Mouse (Mus musculus) left cerebral cortex, adult 11 months (tissue): ENCODE results near the gene Ppp1r12b.

ENCODE experiments used
- DNase-seq: peaks from one replicate; pipeline ENCODE4 v3.0.0; 2022; ENCODE audit warnings: low spot score

Gene Ppp1r12b

GRCm38 (mm10) chr1:134955637-134956176 is at the start of gene Ppp1r12b:
TSS of gene Ppp1r12b (minus strand) at chr1:134955942.
- DNase-seq: peak; percentile 97

- no peak for DNase-seq
Observed at GRCm38 (mm10) chr1:135003346-135003745, 47.6 kb upstream of the Ppp1r12b start.

- no peak for DNase-seq
Observed at GRCm38 (mm10) chr1:135000527-135000926, 44.8 kb upstream of the Ppp1r12b start.

GRCm38 (mm10) chr1:134998231-134998630 is 42.5 kb upstream of the Ppp1r12b start:
- no peak for DNase-seq

- DNase-seq: no peak
Observed at GRCm38 (mm10) chr1:134997568-134997967, 41.8 kb upstream of the Ppp1r12b start.

- DNase-seq: no peak
Observed at GRCm38 (mm10) chr1:134996471-134996870, 40.7 kb upstream of the Ppp1r12b start.

GRCm38 (mm10) chr1:134995954-134996353 is 40.2 kb upstream of the Ppp1r12b start:
- no peak for DNase-seq

- DNase-seq: no peak
Observed at GRCm38 (mm10) chr1:134995437-134995836, 39.7 kb upstream of the Ppp1r12b start.

- no peak for DNase-seq
Observed at GRCm38 (mm10) chr1:134994739-134995138, 39.0 kb upstream of the Ppp1r12b start.

- DNase-seq: no peak
Observed at GRCm38 (mm10) chr1:134992046-134992645, 36.4 kb upstream of the Ppp1r12b start.

GRCm38 (mm10) chr1:134989372-134989771 is 33.6 kb upstream of the Ppp1r12b start:
- peak; percentile 54 for DNase-seq

GRCm38 (mm10) chr1:134987962-134988341 is 32.2 kb upstream of the Ppp1r12b start:
- no peak for DNase-seq

GRCm38 (mm10) chr1:134987173-134987961 is 31.6 kb upstream of the Ppp1r12b start:
- DNase-seq: peak; percentile 35

- DNase-seq: no peak
Observed at GRCm38 (mm10) chr1:134972920-134973319, 17.2 kb upstream of the Ppp1r12b start.

GRCm38 (mm10) chr1:134965430-134965829 is 9.7 kb upstream of the Ppp1r12b start:
- no peak for DNase-seq

- no peak for DNase-seq
Observed at GRCm38 (mm10) chr1:134962821-134963220, 7.1 kb upstream of the Ppp1r12b start.

GRCm38 (mm10) chr1:134962053-134962803 is 6.5 kb upstream of the Ppp1r12b start, which contains the start of gene Ube2t:
TSS of gene Ube2t (plus strand) at chr1:134962565.
- DNase-seq: peak; percentile 79

- DNase-seq: no peak
Observed at GRCm38 (mm10) chr1:134960634-134961033, 4.9 kb upstream of the Ppp1r12b start.

- no peak for DNase-seq
Observed at GRCm38 (mm10) chr1:134955050-134955636, 599 bp downstream of the Ppp1r12b start.

GRCm38 (mm10) chr1:134949946-134950345 is 5.8 kb downstream of the Ppp1r12b start:
- DNase-seq: no peak

- DNase-seq: no peak
Observed at GRCm38 (mm10) chr1:134947590-134947989, 8.2 kb downstream of the Ppp1r12b start.

GRCm38 (mm10) chr1:134942898-134943297 is 12.8 kb downstream of the Ppp1r12b start:
- no peak for DNase-seq
